Mouse (Mus musculus): ENCODE measurements around the gene Fam206a.

Fam206a gene

DNA sequence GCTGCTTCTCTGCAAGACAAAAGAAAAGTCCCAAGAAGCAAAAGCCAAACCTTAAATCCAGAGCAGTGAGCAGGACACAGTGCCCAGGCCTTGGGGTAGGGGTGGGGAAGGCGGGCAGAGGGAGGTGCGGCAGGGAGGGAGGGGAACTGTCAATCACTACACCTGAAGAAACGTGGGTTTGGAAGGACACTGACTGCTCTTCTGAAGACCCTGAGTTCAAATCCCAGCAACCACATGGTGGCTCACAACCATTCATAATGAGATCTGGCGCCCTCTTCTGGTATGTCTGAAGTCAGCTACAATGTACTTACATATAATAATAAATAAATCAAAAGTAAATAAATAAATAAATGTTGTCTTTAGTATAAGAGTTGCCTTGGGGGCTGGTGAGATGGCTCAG lies 42.8 kb downstream of the Fam206a start:
- DNase-seq = no peak

DNA sequence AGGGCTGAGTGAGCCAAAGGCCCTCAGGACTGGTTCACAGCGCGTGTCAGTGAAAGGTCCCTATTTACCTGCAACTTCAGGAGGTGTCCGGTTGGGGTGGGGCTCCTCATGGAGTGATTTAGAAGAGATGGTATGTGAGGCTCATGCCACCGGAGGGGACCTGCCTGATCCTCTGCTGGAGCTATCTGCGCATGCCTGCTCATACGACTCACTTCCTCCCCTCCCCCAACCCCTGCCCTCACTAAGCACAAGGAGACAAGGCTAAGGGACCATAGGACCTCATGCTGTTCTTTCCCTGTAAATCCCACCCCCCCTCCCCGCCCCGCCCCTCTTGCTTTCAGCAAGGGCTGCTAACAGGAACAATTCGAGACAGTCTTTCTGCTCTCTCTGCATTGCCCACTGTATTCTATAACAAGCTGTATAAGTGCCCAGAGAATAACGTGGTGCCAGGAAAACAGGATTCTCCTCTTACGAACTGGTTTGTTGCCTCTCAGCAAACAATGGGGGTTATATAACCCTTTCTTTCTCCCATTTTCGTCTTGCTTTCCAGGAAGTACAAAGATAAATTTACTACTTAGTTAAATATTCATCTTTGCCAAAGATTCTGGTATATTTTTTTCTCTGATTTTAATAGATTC lies 43.9 kb downstream of the Fam206a start:
- no peak for DNase-seq

DNA sequence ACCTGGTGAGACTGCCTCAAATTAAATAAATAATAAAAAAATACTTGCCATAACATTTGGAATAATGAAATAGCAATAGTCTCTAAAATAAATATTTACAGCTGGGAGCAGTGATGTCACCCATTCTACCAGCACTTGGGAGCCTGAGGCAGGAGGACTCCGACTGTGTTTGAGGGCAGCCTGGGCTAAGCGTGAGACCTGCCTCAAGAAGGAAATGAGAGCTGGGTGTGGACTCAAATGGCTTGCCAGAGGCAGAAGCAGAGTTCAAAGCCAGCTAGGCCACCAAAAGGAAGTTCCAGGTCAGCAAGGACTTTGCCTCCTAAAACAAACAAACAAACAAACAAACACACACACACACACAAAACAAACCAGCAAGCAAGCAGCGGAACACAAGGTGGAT lies 45.3 kb downstream of the Fam206a start:
- DNase-seq = no peak

DNA sequence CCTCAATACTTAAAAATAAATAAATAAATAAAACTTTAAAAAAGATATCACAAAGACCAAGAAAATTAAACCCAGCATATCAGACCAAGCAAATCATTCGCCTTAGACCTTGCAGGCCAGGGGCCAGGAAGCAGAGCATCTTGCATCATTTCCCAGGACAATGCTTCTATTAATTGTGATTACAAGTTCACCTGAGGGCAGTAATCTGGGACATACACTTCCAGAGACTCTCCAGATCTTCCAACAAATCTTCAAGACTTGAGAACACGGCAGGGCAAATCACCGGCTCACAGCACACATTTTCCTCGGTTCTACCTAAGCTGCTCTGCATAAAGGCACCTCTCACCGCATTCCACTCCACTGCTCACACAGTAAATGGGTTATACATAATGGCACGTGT lies 45.9 kb downstream of the Fam206a start:
- no peak for DNase-seq

DNA sequence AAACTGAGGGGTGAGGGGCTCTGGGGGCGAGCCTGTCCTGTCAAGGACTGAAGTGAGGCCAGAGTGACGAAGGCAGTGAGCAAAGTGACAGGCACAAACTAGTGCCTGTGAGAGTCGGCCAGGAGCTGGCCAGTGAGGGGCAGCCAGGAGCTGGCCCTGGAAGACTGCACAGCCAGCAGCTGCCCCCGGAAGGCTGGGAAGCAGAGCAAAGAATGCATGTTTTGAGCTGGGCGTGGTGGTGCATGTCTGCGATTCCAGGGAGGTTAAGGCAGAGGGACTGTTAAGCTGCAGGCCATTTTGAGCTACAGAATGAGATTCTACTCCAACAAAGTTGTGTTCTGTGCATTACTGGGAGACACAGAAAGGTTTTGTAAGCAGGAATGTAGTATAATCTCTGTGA lies 48.6 kb downstream of the Fam206a start:
- peak in 1 of 2 experiments; percentile 34 for DNase-seq

DNA sequence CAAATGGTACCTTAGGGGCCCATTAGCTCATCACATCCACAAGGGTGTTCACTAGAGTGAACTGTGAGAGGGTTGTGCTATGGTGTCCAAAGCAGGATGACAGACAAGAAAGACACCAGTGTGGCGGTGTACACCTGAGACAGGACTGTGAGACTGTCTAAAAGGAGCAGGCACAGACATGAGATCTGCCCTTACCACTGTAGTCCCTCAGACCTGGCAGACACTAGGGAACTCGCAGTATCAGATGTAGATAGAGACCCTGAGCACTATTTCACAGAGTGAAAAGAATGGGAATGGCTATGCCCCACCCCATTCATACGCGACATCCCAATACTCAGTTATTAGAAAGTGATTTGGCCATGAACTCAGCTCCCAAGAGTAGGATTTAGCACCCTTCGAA lies 53.8 kb downstream of the Fam206a start:
- DNase-seq = no peak

DNA sequence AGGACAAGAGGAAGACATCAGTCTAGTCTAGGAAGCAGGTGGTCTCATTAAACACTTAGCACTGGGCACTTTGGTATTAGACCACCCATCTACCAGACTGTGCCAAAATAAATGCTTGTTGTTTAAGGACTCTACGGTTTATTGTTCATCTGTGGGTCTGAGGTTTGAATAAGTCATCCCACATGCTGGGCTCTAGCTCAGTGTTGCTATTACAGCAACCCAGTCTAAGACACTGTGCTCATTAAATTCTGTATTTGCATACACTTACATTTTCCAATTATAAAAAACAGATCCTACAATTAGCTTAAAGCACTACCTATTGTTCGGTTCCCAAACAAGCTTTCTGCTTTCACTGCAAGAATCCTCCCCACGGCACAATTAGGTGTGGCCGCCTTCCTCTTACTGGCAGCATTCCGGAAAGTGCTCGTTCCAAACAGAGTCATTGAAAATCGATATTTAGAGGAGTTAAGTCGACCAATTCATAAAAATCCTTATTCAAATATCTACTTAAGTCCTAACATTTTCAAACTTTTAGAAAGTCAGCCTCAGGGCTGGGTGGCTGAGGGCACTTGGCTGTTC lies 54.3 kb downstream of the Fam206a start:
- no peak for DNase-seq

DNA sequence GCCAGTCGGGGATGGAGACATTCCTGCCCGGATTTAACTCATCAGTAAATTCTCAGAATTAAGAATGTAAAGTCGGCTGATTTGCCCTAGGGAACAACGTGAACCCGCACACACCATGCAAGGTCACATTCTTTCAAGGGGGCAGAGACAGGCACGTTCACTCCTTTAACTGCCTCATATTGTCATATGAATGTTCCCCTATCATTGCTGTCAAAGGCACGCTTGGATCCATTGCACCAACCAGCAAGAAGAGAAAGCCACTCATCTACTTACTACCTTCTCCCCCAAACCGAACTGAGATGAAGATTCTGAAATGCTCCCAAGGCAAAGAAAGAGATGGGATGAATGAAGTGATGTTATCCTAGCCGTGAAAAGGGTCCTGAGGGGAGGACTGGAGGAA lies 56.6 kb downstream of the Fam206a start:
- DNase-seq = no peak

Data from kidney, postnatal 36 days (tissue).